Mouse (Mus musculus): ENCODE data around the gene Tbc1d24.
A peak's percentile ranks its signal among the peaks of the same experiment; 100 is the strongest.

Gene Tbc1d24

DNA sequence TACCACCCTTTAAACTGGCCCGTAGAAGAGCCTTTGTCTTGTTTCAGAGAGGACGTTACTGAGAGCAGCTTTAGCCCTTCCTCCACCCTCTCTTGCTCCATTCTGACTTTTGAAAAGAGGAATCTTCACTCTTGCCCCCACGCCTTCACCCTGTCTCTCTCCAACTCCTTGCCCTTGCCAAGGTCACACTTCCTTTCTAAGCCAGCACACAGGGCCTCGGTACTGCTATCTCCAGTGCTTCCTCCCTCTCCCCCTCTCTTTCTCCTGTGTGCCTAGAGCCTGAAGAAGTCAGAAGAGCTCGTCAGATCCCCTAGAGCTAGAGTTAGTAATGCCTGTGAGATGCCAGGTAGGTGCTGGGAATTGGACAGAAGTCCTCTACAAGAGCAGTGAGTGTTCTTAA, 34.6 kb downstream of the Tbc1d24 start:
- DNase-seq = no peak

DNA sequence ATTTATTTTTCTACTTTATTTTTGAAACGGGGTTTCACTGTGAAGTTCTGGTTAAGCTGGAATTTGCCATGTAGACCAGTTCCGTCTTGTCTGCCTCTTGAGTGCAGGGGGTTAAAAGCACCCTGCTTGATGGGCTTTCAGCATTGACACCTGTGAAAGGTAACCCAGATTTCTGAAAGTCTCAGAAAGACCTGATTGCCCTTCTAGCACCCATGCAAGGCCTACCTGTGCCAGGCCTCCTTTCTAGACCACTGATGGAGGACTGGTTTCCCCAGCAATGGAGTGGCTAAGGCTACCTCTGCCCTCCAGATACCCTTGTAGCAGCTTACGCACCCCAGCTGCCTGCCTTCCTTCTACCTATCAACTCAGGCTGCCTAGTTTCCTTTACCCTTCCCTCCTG, 35.2 kb downstream of the Tbc1d24 start:
- no peak for DNase-seq

DNA sequence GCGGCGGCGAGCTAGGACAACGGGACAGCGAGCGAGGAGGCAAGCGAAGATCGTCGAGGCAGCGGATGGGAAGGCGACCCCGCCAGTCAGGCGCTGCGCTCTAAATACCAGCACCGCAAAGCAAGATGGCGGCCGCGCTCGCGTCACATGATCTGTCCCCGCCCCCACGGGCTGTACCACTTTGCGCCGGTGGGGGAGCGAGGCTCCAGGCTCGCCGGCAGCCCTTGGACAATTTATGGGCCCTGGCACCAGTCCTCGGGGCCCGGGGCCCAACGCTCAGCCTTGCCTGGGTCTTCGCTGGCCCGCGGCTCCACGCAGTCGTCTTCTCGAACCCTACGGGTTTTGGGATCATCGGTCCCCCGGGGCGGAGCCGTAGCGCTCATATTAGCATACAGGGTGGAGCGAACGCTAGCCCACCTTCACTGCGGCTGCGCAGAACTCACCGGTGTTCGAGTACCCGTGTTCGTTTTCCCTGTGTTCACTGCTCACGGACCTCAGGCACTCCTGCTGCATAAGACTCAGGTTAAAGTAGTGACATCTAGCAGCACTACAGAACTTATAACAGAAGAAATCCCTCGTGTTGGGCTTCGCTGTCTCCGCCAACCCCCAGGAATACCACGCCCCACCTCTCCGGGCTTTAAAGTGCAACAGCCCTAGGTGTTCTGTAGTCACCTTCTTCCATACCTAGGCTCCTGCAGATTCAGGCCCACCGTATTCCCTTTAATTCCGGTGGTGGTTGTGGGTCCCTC, 35.9 kb downstream of the Tbc1d24 start, which contains the start of gene Atp6v0c:
Atp6v0c (minus strand) TSS at position 386 of the 749 bp plus-strand sequence.
- peak; percentile 94 for DNase-seq

DNA sequence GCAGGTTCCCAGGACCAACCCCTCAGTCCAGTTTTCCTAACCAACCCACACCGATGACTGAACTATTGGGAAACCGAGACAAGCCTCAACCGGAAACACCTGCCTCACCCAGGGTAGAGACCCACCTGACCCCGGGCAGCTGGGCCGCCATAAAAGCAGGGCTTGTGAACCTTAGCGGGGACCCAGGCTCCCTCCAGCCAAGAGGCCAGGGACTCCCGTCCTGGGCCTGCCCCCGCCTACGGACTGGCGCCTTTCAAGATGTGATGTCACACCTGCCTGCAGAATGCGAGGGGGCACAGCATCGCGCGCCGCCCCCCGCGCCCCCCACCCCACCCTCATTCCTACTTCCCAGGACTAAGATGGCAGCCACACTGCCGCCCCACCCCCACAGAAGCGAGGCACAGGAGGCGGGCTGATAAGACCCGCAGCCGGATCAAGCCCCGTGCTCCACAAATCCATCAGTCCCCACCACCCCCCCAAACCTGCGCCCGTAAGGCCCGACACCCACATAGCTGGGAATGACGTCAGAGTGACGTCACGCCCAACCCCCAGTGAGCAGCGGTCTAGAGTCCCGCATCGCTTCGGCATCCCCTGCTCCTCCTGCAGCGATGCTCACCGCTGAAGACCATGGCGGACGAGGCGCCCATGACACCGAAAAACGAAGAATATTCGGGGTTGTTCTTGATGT, 36.6 kb downstream of the Tbc1d24 start:
- peak; percentile 72 for DNase-seq

DNA sequence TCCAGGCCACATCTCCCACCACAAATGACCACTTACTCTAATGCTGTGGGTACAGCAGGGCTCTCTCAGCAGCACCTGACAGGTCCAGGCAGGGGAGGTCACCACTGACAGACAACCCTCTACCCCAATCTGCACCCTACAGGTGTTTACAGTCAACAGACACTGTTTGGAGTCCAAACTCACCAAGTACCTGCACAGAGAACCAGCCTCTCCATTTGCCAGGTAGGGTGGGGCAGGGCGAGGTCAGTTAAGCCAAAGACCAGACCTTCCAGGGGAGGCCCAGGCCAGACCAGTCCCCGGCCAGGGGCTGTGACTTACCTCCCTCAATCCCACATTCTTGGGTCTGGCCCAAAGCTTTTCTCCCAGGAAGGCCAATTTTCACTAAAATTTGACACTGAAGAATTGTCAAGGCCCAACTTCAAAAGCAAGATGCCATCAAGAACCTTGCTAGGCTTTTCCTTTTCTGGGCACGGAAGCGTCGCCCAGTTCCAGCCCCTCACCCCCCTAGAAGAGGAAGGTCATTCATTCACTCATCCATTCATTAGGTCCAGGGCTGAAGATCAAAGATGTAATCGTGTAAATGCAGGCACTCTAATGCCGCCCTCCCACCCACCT, 37.4 kb downstream of the Tbc1d24 start:
- DNase-seq = no peak

DNA sequence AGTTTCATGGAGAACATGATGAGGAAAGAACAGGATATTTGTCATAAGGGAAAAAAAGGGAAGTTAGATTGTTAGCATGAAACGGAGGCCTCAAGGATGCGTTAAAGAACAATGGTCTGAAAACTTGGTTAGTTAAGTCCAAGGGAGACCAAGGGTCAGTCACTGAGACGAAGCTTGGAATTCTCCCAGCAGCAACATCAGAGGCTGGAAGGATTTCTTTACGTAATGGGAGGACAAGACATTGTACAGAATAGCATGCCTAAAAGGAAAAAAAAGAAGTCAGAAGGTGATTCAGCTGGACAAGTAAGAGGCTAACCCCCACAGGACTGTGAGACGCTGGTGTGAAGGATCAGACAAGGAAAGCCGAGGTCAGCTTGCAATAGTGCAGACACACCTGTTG, 38.2 kb downstream of the Tbc1d24 start:
- no peak for DNase-seq

DNA sequence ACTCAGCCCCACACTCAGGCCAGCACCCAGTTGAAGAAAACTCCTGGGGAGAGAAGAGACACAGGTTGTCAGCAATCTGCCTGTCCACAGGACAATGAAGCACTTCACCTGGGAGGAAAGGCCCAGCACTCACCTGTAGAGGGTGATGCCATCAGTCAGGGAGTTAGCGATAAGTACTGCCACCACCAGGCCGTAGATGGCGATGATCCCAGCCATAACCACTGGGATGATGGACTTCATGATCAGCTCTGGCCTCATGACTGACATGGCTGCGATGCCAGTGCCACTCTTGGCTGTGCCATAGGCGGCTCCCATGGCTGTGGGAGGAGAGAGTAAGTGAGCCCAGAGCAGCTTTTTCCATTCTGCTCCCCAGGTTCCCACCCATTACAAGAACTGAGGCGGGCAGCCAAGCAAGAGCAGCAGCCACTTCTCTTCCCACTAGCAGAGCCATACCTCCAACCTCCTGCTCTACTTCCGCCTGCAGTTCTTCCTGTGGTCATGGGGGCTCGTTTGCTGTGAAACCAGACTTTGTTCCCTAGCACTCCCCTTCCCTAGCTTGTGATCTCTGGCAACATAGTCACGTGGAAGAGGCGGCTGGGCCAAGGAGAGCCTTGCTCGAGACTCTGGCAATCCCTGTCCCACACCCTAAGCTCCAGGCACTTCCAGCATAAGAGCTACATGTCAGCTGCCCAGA, 40.6 kb downstream of the Tbc1d24 start:
- DNase-seq = no peak

DNA sequence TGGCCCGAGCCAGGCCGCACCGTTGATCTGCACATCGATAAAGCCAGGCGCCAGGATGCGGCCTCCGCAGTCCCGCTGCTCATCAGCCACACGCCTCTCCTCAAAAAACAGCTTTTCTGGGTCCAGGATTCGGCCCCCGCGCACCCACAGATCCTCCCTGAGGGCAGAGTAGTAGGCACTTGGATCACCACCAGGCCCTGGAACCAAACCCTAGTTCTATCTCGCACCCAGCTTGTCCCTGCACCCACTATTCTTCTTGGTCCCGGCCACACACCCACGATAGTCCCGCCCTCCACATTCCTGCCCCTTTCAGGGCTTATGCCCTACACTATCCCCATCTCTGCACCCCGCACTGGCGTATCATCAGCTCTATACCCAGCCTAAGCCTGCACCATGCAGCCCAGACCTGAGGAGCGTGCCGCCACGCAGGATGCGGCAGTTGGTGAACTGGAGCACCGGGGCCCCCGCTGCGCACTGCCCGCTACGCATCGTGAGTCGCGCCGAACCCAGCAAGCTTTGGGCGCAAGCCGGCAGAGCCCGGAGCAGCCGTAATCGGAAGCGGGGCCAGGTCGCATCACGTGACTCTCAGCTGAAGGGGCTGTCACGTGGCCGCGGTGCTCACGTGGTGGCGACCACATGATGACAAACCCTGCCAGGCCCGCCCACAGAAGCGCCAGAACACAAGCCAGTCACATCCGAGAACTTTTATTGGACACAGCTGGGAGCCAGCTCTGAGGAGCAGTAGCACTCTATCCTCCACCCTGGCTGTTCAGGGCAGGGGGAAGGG, 42.0 kb downstream of the Tbc1d24 start, which contains the start of gene Amdhd2:
Amdhd2 (minus strand) TSS at position 591 of the 787 bp plus-strand sequence.
- DNase-seq = peak; percentile 95

DNA sequence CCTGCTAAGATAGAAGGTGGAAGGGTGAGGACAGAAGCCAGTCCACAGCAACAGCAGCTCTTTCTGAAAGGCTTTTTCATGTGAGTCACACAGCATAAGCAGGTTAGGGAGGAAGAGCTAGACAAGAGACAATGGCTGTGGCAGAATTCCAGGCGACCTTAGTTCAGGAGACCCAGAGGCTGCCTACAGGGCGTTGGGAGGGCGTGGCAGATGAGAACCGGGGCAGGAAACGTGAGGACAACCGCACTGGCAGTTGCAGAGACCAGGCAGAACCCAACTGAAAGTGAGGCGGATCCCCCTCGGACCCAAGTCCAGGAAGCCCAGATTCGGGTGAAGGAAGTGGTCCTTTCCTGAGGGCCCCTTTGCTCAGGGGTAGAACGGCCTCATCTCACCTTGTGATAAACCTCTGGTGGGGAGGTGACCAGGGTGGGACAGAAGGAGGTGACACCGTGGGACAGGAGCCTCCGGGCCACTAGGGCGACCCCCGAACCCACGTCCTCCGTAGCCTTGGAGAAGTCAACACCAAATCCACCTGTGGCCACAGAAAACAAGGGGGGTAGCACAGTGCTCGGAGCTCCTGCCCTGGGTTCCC, 42.7 kb downstream of the Tbc1d24 start:
- DNase-seq = no peak

DNA sequence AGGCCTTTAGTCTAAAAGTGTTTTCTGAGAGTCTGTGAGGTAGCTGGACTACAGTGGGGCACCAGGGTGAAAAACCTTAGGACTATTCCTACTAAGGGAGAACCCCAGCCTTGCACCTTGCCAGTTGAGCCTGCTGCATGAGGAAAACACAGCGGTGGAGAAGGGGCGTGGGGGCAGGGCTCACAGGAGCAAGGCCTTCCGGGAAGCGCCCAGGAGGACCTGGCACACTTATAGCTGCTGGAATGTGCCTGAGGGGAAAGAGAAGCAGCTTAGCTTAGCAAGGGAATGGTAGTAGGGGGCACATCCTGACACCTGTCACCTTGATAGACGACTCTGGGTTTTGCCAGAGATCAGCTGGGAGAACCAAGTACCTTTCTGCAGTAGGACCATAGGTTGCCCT, 43.9 kb downstream of the Tbc1d24 start:
- no peak for DNase-seq

DNA sequence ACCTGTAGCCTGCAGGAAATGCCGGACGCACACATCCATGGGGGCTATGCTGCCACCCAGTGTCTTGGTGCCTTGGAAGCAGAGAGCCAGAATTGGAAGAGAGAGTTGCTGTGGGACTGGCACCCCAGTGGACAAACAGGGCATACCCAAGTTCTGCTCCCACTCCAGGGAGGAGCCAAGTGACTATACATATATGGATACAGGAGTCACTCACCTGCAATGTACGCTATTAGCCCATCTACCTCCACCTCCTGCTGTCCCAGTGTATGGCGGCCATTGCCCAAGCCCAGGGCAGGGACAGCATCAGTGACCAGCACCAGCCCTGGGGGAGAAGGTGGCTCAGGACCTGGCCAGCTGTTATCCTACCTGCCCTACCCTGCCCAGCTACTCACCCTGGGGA, 47.8 kb downstream of the Tbc1d24 start:
- DNase-seq = no peak

DNA sequence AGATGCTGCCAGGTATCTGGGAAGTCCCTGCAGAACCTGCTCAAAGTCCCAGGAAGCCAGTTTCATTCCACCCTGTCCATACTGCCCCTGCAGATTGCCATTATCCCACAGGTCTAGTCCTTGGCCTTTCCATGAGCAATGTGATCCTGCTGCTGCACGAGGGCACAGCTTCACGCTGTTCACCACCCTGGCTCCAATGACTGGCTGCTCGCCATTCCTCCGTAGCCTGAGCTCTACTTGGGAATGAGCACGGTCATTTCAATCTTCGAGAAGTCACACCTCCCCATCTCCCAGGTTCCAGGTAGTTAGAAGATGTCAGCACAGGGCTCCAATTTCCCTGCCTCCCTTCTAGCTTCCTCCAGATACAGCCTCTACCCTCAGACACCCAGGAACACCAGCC, 48.2 kb downstream of the Tbc1d24 start:
- no peak for DNase-seq

DNA sequence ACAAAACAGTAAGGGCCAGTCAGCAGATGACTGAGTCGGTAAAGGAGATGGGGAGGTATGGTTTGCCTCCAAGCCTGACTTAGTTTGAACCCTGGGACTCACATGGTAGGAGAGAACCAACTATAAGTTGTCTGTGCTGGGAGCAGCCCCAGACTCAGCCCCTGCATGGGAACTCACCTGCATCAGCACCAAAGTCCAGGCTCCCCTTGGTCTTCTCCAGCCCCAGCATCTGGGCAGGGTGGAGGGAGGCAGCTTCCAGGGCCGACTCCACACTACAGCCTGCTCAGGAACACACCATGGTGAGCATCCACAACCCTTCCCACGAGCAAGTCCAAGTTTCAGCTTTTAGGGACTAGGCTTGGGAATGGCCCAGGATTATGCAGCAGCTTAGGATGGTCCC, 49.0 kb downstream of the Tbc1d24 start:
- DNase-seq = no peak

DNA sequence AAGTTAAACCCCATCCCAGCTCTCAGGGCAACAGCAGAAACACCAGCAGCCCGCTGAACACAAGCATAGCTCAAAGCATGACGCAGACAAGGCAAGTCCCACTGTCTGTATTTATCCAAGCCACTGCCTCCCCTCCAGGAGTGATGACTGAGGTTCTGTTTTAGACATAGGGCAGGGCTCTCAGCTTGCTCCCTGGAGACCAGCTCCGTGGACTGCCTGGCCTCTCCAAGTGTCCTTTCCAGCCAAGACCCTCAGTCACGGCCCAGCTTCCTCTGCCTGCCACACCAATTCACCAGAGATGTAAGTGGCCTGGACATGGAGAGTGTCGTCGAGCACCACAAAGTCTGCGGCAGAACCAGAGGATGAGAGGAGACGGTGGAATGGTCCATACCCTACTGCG, 49.6 kb downstream of the Tbc1d24 start:
- DNase-seq = no peak

DNA sequence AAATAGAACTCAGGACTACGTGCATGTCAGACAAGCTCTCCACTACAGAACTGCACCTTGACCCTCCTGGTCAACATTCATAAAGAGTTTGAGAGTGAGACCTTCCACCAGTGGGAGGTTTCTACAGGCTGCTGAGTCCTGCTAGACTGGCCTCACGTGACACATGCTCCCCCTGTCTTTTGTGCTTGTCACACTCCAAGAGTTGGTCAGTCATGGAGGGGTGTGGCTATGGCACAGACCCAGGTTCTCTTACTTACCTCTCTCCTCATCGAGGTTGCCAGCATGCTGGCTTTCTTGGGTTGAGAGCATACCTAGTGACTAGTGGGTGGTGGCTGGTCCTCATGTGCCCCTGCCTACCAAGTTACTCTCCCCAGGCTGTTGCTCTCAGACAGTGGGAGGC, 50.9 kb downstream of the Tbc1d24 start:
- no peak for DNase-seq

DNA sequence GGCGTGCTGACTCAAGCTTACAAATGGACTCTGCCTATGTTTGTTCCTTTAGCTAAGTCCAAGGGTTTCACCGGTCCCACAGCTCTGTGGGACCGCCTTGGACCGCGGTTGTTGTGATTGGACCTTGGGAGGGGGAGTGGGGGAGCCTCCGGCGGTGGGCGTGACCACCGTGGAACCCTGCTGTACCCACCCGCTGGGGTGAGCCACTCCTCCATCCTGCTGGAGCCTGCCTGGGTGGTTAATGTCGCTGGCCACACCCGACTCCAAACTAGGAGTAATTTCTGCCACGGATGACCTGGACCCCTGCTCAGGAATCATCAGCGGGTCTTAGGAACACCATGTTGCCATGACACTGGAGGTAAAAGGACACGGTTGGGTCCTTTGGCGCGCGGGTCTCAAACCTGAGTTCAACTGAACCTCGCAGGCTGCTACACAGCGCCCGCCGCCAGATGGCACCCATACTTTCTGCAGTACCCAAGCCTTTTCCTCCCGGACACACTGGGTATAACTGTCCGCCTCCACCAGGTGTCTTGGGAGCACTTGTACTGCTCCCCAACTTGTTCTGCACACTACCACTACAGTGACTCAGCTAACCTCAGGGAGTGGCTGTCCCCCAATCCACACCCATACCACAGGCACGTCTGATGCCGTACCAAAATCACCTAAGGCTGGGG, 53.3 kb downstream of the Tbc1d24 start:
- peak; percentile 77 for DNase-seq

DNA sequence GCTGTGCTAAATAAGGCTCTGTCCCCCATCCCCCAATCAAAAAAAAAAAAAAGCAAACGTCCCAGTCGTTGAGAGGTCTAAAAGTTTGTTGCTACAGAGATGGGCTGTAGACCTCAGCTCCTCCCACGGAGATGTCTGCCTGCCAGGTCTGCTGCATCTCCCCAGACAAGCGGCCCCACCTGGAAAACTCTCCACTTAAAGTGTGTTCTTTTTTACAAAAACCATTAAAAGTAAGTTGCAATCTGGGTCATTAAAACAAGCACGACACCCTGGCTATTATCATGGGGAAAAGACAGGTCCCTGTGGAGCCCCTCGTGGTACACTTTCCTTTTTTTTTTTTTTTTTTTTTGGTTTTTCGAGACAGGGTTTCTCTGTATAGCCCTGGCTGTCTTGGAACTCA, 54.0 kb downstream of the Tbc1d24 start:
- no peak for DNase-seq

DNA sequence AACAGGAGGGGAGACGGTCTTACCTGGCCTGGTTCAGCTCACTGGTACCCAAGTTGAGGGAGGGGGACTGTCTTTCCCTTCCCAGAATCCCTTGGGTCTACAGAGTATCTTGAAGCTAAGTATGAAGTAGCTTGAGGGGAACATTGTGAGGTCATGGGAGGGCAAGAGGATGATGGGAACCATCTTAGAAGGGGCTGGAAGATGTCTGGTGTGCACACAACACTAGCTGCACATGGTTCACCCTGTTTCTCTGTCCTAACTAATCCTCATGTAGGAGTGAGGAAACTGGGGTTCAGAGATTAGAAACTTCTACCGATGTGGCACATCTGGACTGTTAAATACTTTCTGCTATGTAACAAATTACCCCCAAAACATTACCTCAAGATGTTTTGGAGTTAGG, 54.5 kb downstream of the Tbc1d24 start, which contains the start of gene Pdpk1:
Pdpk1 (minus strand) TSS at position 101 of the 400 bp plus-strand sequence.
- no peak for DNase-seq

DNA sequence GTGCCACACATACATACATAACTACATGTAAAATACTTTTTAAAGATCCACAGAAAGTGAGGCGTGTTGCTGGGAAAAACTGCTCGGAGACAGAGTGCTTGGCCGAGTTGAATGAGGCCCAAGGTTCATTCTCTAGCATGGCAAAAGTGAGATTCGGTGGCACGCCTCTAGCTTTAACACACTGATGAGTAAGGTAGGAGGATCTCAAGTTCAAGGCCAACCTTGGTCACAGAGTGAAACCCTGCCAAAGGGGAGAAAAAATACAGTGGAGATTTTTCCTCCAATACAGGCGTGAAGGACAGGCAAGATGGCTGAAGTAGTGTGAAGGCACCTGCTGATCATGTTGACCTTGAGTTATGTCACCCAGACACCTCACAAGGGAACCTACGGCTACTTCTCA, 55.9 kb downstream of the Tbc1d24 start:
- no peak for DNase-seq

DNA sequence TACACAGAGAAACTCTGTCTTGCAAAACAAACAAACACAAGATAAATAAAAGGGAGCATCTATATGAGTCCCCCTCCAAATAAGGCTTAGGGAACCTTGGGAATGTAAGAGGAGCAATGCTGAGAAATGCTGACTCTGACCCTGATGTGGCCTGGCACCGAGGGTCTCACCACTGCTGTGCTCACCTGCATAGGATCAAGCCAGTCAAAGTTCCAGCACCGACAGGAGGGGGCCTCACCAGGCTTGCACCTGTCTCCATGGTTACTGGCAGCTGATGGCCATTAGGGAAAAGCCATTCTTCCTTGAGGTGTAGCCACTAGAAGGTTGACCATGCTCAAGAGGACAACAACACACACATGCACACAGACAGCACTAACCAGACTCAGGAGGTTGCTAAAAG, 62.5 kb downstream of the Tbc1d24 start:
- no peak for DNase-seq

DNA sequence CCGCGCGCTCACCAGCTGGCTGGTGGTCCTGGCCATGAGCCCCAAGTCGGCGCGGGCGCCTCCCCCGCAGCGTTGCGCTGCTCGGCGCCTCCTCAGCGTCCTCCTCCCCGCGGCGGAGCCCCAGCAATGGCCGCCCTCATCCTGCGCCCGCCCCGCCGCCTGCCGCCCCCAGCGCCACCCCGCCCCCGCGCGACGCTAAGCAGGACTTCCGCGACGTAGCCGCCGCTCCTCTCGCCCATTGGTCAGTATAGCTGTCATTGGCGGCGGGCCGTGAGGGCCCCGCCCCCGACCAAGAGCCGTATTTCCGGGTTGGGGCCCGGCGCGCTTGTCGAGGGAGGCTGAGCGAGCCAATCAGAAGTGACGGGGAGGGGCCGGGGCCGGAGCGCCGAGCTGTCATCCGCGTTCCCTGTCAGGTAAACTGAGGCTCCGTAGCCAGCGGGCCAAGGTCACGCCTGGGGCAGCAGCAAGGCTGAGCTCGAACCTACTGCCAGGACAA, 63.9 kb downstream of the Tbc1d24 start:
- DNase-seq = peak; percentile 99

All from right cerebral cortex, postnatal 25 days (tissue).